Mouse (Mus musculus) WW6 (cell line): ENCODE measurements around the gene Sorcs2.

Experiments
- DNase-seq: peaks from one replicate; pipeline ENCODE4 v3.0.0-alpha.2; 2013; ENCODE audit warnings: low read depth, low spot score

The Sorcs2 gene

DNA sequence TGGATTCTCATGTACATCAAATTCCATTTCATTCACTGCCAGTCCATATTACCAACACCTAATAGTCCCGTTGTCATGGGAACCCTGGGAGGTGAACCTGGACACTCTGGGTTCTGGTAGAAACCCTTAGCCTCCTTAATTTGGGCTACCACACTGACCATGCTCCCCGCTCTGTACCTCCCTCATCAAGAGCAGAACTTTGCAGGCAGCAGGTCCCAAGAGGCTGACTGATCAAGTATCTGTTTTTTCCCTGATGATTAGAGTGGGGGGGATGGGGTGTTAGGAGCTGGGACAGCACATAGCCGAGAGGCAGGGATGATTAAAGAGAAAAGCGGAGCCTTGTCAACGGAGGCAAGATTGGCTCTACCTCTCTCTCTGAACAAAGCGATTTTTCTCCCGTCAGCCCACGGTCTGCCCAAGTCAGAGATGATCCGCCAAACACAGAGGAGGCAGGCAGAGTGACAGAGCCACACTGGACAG is 167.6 kb downstream of the Sorcs2 start:
- no peak for DNase-seq

DNA sequence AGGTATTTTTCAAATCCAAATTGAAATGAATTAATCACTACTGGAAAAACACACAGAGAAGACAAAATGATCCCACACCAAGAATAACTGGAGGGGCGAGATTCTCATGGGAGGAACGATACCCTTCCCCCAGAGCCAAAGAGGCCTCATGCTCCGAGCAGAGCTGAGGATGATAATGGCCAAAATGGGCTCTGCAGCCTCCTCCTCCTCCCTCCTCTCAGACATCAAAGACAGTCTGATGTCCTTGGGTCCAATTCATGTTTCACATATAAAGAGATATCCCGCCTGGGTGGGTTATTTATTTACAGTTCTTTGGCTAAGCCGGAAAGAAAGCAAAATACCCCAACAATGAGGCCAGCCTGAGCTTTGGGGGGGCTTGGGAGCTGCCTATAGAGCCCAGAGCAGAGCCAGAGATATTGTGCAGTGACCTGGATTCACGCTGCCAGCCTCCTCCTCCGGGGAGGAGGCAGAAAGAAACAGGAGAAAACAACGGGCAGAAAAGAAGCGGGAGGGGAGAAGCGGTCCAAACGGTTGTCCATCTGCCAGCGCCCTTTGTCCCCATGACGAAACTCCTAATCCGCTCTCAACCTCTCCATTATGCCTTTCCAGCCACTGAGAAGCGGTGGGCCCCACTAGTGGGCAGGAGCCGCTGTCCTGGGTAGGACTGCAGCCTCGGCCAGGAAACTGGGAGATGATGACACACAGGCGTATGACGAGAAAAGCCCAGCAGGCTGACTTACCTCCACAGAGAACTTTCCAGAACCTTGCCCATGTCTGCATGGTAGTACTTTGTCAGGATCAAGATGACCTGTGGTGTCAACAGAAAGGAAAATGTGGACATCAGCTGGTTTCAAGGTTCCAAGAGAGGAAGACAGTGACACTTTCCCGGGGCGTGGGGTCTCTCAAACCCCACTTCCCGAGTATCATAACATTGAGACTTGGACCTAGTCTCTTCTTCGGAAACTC is 169.3 kb downstream of the Sorcs2 start:
- DNase-seq = no peak

GRCm38 (mm10) chr5:36226296-36226695 is 171.6 kb downstream of the Sorcs2 start:
- no peak for DNase-seq

- DNase-seq = no peak
Observed at GRCm38 (mm10) chr5:36225855-36226254, 172.1 kb downstream of the Sorcs2 start.

DNA sequence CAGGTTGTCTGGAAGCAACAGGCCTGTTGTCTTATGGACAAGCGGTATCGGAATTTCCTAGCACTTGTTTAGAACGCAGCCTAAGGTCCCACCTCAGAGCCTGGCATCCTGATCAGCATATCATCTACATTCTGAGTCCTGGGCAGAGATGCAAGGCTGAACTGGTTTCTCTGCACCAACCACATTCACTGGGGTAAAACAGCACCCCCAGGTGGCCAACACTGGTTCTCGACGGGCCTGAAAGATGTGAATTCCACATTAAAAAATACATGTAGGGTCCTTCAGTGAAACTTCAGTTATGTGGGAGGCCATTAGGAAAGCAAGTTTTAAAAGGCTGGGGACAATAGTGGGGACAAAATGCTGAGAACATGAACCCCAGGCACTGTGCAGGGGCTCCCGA is 174.2 kb downstream of the Sorcs2 start:
- no peak for DNase-seq

GRCm38 (mm10) chr5:36220626-36221025 is 177.3 kb downstream of the Sorcs2 start:
- no peak for DNase-seq

GRCm38 (mm10) chr5:36220105-36220504 is 177.8 kb downstream of the Sorcs2 start:
- no peak for DNase-seq

- DNase-seq = no peak
Observed at GRCm38 (mm10) chr5:36213310-36213709, 184.6 kb downstream of the Sorcs2 start.

GRCm38 (mm10) chr5:36208803-36209202 is 189.1 kb downstream of the Sorcs2 start:
- DNase-seq = no peak

- no peak for DNase-seq
Observed at GRCm38 (mm10) chr5:36205397-36205796, 192.5 kb downstream of the Sorcs2 start.

- DNase-seq = no peak
Observed at GRCm38 (mm10) chr5:36203916-36204315, 194.0 kb downstream of the Sorcs2 start, which contains the start of gene Psapl1. Psapl1 (plus strand) TSS chr5:36204021.

DNA sequence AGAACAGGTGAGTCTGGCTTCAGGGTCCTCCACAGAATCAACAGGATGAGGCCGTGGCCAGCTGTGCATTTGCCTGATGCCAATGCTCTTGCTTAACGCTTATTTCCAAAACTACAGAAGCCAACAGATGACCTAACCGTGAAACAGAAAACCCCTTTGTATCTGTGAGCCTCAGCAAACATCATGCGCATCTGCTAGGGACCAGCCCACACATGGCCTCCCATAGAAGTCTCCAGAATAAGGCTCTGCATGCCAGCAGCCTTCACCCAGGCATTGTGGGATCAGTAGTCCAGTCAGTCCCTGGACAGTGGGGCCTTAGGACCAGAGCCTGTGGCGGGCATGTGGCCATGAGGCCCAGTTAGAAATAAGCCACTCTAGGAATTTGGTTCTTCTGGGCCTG is 194.5 kb downstream of the Sorcs2 start:
- DNase-seq = no peak

GRCm38 (mm10) chr5:36202781-36203180 is 195.2 kb downstream of the Sorcs2 start:
- DNase-seq = no peak

DNA sequence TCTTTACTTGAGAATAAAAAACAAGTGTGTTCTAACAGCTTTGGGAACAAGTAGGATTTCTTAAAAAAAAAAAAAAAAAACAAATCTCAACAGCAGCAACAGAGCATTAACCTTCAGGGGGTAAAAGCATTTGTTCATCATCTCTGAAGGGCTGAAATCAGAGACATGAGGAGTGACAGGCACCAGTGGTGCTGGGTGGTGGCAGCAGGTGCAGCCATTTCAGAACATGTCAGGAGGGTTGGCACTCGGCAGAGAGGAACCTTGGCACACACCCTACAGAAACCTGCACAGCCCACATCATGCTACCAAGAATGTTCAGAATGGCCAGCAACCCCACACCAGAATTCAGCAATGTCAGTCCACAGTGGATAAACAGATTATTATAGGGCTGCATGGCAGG is 198.4 kb downstream of the Sorcs2 start:
- DNase-seq = no peak

DNA sequence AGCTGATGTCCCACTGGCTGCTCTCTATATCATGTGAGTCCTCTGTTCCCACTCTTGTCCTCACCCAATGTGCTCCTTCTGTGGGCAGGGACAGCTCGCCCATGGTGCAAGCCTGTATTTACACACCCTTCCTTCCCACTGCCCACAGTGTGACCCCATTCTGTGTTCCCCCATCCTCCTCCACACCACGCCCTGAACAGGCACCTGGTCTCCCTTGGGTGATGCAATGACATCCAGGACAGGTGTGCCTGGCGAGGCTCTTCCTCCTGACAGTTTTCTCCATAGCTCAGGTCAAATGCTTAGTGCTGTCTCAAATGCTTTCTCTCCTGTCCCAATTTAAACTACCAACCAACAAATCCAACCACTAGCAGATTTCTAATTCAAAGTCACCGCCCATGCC is 202.5 kb downstream of the Sorcs2 start:
- DNase-seq = no peak

GRCm38 (mm10) chr5:36194631-36195030 is 203.3 kb downstream of the Sorcs2 start:
- DNase-seq = no peak

- DNase-seq = no peak
Observed at GRCm38 (mm10) chr5:36192677-36193076, 205.3 kb downstream of the Sorcs2 start.

GRCm38 (mm10) chr5:36191876-36192275 is 206.1 kb downstream of the Sorcs2 start:
- DNase-seq = no peak

DNA sequence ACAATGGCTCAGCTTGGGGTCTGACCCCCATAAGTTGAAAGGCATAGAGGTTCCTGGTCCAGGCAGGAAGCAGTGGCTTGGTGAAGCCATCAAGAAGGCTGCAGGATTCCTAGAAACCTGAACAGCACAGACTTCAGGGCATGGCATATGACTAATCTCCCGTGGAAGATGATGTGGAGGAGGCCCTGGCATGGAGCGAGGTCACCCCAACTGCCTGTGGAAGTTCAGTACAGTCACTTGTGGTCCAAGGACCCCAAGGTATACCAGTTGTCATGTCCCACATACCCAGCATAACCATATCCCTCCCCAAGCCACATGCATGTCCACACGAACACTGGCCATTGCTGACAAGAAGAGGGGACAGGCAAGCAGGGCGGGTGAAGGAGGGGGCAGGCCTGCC is 206.7 kb downstream of the Sorcs2 start:
- no peak for DNase-seq

GRCm38 (mm10) chr5:36188310-36188709 is 209.6 kb downstream of the Sorcs2 start:
- no peak for DNase-seq

DNA sequence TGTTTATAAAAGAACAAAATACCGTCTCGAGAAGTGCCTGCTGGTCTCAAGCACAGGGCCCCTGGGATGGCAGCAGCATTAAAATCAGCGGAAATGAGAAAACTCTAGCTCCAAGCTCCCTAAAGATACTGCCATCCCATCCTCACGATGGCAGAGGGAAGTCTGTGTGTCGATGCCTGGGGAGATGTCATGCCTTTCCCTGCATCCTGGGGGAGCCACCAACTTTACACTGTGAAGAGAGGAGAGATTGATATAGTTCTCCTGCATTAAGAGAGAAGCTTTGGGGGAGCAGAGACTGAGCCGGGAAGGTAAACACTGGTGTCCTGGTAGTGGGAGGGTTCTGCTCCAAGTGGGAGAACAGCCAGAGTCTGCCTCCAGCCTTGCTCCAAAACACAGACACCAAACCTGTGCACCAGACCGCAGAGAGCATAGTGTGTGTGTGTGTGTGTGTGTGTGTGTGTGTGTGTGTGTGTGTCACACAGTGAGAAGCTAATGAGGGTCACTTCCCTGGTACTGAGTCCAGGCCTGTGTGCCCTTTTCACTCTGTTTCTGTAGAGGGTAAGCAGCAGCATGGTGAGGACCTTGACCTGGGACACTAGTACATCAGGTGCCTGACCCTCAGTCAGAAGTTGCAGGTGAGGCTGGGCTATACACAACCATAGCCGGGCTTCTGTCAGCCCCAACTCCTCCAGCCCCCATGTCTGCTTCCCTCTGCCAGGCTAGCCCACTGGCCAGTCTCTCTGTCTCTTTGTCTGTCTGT is 211.5 kb downstream of the Sorcs2 start:
- no peak for DNase-seq

DNA sequence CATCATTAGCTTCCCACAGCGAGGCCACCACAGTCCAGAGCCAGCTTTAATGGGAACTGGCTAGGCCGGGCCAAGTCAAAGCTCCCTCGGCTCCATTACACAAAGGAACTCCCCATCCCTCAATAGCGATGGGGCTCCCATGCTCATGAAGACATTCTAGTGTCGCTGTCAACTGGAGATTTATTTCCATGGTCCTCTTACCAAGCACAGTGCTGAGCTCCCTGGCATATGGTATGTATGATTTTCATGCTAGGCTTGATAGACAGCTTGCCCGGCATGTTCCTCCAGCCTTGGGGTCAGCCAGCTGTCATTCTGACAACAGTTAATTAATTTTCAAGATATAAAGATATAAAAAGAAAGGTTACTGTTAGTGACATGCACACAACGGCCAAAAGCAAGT is 215.6 kb downstream of the Sorcs2 start:
- no peak for DNase-seq
